Mouse (Mus musculus): ENCODE measurements around the gene Rbfox1. TPM values are rescaled to one million over a fixed set of nuclear protein-coding genes. Genes with fewer than 3 reads are reported as not detected.

Gene Rbfox1
- total RNA-seq, 2 experiments from 2014 or later = 315 to 328 TPM

GRCm38 (mm10) chr16:7129591-7129990 is 1244.4 kb downstream of the Rbfox1 start:
- no peak for DNase-seq (ENCODE audit: low spot score in 2 of 2)
- intact Hi-C loops (cut with DNase I) = no loop called here

GRCm38 (mm10) chr16:7132434-7132833 is 1247.3 kb downstream of the Rbfox1 start:
- intact Hi-C loops (cut with DNase I) = no loop called here

GRCm38 (mm10) chr16:7136971-7137370 is 1251.8 kb downstream of the Rbfox1 start:
- intact Hi-C loops (cut with DNase I) = no loop called here

More at GRCm38 (mm10) chr16:7132434-7132833, 1247.3 kb downstream of the Rbfox1 start:
- peak in 1 of 2 experiments; percentile 30 for DNase-seq (ENCODE audit: low spot score in 2 of 2)

GRCm38 (mm10) chr16:7139480-7139879 is 1254.3 kb downstream of the Rbfox1 start:
- intact Hi-C loops (cut with DNase I) = no loop called here

More at GRCm38 (mm10) chr16:7136971-7137370, 1251.8 kb downstream of the Rbfox1 start:
- peak; percentile 56 to 58 for DNase-seq (ENCODE audit: low spot score in 2 of 2)

GRCm38 (mm10) chr16:7140909-7141308 is 1255.8 kb downstream of the Rbfox1 start:
- intact Hi-C loops (cut with DNase I) = no loop called here
- DNase-seq (ENCODE audit: low spot score in 2 of 2) = no peak

More at GRCm38 (mm10) chr16:7139480-7139879, 1254.3 kb downstream of the Rbfox1 start:
- no peak for DNase-seq (ENCODE audit: low spot score in 2 of 2)

- intact Hi-C loops (cut with DNase I) = no loop called here
- DNase-seq (ENCODE audit: low spot score in 2 of 2) = no peak
Measured at GRCm38 (mm10) chr16:7145505-7145904, 1260.3 kb downstream of the Rbfox1 start.

GRCm38 (mm10) chr16:7146454-7146853 is 1261.3 kb downstream of the Rbfox1 start:
- intact Hi-C loops (cut with DNase I) = no loop called here
- DNase-seq (ENCODE audit: low spot score in 2 of 2) = no peak

GRCm38 (mm10) chr16:7147884-7148283 is 1262.7 kb downstream of the Rbfox1 start:
- DNase-seq (ENCODE audit: low spot score in 2 of 2) = no peak
- intact Hi-C loops (cut with DNase I) = no loop called here

- intact Hi-C loops (cut with DNase I) = no loop called here
- no peak for DNase-seq (ENCODE audit: low spot score in 2 of 2)
Measured at GRCm38 (mm10) chr16:7149106-7149899, 1264.1 kb downstream of the Rbfox1 start.

- intact Hi-C loops (cut with DNase I) = no loop called here
- DNase-seq (ENCODE audit: low spot score in 2 of 2) = peak in 1 of 2 experiments; percentile 56
Measured at GRCm38 (mm10) chr16:7150201-7150791, 1265.1 kb downstream of the Rbfox1 start.

- DNase-seq (ENCODE audit: low spot score in 2 of 2) = no peak
- intact Hi-C loops (cut with DNase I) = no loop called here
Measured at GRCm38 (mm10) chr16:7152401-7152800, 1267.2 kb downstream of the Rbfox1 start.

- intact Hi-C loops (cut with DNase I) = no loop called here
- DNase-seq (ENCODE audit: low spot score in 2 of 2) = no peak
Measured at GRCm38 (mm10) chr16:7154671-7155070, 1269.5 kb downstream of the Rbfox1 start.

- DNase-seq (ENCODE audit: low spot score in 2 of 2) = no peak
- intact Hi-C loops (cut with DNase I) = no loop called here
Measured at GRCm38 (mm10) chr16:7158856-7159826, 1274.0 kb downstream of the Rbfox1 start.

- no peak for DNase-seq (ENCODE audit: low spot score in 2 of 2)
Measured at GRCm38 (mm10) chr16:7159827-7160217, 1274.7 kb downstream of the Rbfox1 start.

GRCm38 (mm10) chr16:7162168-7162567 is 1277.0 kb downstream of the Rbfox1 start:
- intact Hi-C loops (cut with DNase I) = no loop called here
- DNase-seq (ENCODE audit: low spot score in 2 of 2) = no peak

More at GRCm38 (mm10) chr16:7159827-7160217, 1274.7 kb downstream of the Rbfox1 start:
- intact Hi-C loops (cut with DNase I) = no loop called here

- DNase-seq (ENCODE audit: low spot score in 2 of 2) = no peak
- intact Hi-C loops (cut with DNase I) = no loop called here
Measured at GRCm38 (mm10) chr16:7163688-7164087, 1278.5 kb downstream of the Rbfox1 start.

GRCm38 (mm10) chr16:7164153-7164737 is 1279.1 kb downstream of the Rbfox1 start:
- intact Hi-C loops (cut with DNase I) = no loop called here
- no peak for DNase-seq (ENCODE audit: low spot score in 2 of 2)

GRCm38 (mm10) chr16:7175960-7176359 is 1290.8 kb downstream of the Rbfox1 start:
- intact Hi-C loops (cut with DNase I) = no loop called here
- no peak for DNase-seq (ENCODE audit: low spot score in 2 of 2)

GRCm38 (mm10) chr16:7187788-7188187 is 1302.6 kb downstream of the Rbfox1 start:
- peak in 1 of 2 experiments; percentile 28 for DNase-seq (ENCODE audit: low spot score in 2 of 2)

More at GRCm38 (mm10) chr16:7187788-7188187, 1302.6 kb downstream of the Rbfox1 start:
- intact Hi-C loops (cut with DNase I) = no loop called here

Measured in left cerebral cortex, postnatal 14 days (tissue).